Mouse (Mus musculus) midbrain, postnatal 0 days (tissue): Measurements from ENCODE around the gene Scml4. TPM values are rescaled to one million over a fixed set of nuclear protein-coding genes. Genes with fewer than 3 reads are reported as not detected.

Source experiments
- ATAC-seq: fragments of 200-750 bp; cut with Nextera tagmentation; 2 replicates; pipeline ENCODE4 v1.8.0; 2017; ENCODE audit warnings: moderate number of reproducible peaks, mild to moderate bottlenecking, moderate TSS enrichment, moderate library complexity; ENCODE audit not compliant: low FRiP score
- DNase-seq: peaks from one replicate; pipeline ENCODE4 v3.0.0-alpha.2; 2015; ENCODE audit warnings: low spot score
- H3K27ac ChIP-seq: fragments of 300-500 bp; sonication (generic); 2 replicates; pipeline ENCODE4 v1.5.1; 2014; ENCODE audit warnings: low read depth, mild to moderate bottlenecking, low read length, mixed read lengths
- H3K27me3 ChIP-seq: fragments of 300-500 bp; sonication (generic); 2 replicates; pipeline ENCODE4 v1.6.1; 2014; ENCODE audit warnings: low read length, control low read depth, mixed read lengths; ENCODE audit not compliant: insufficient read depth
- H3K36me3 ChIP-seq: fragments of 300-500 bp; sonication (generic); 2 replicates; pipeline ENCODE4 v1.6.1; 2014; ENCODE audit warnings: low read length, control low read depth, mixed read lengths; ENCODE audit not compliant: insufficient read depth
- H3K4me1 ChIP-seq: fragments of 300-500 bp; sonication (generic); 2 replicates; pipeline ENCODE4 v1.6.1; 2014; ENCODE audit warnings: mild to moderate bottlenecking, control low read depth, antibody characterized with exemption, low read length, mixed read lengths; ENCODE audit not compliant: insufficient read depth
- H3K4me2 ChIP-seq: fragments of 300-500 bp; sonication (generic); 2 replicates; pipeline ENCODE4 v1.6.1; 2014; ENCODE audit warnings: low read depth, mild to moderate bottlenecking, low read length, mixed read lengths; ENCODE audit not compliant: poor library complexity, severe bottlenecking
- H3K4me3 ChIP-seq: fragments of 300-500 bp; sonication (generic); 2 replicates; pipeline ENCODE4 v1.5.1; 2014; ENCODE audit warnings: low read depth, mild to moderate bottlenecking, low read length, moderate library complexity
- H3K9ac ChIP-seq: fragments of 300-500 bp; sonication (generic); replicated peaks from 2 replicates; pipeline ENCODE4 v1.6.1; 2014; ENCODE audit warnings: mild to moderate bottlenecking, low read length, moderate library complexity, mixed read lengths; ENCODE audit not compliant: poor library complexity, severe bottlenecking
- H3K9me3 ChIP-seq: fragments of 300-500 bp; sonication (generic); 2 replicates; pipeline ENCODE4 v1.6.1; 2016; ENCODE audit warnings: low read length, control low read depth
- CTCF ChIP-seq: IDR thresholded peaks from 2 replicates; pipeline ENCODE4 v1.5.1; 2016; ENCODE audit warnings: antibody characterized with exemption, mild to moderate bottlenecking
- whole genome bisulfite sequencing: fragments of 180-500 bp; shearing (Covaris S2); extraction: QIAGEN DNeasy Blood & Tissue Kit; methylation state at CpG from one replicate; pipeline ENCODE4 v1.1.7; 2014; 5-methylcytosine and 5-hydroxymethylcytosine counted together
- polyA plus RNA-seq: library from polyadenylated mRNA; unstranded; fragments of >200 nt; fragmentation: Nextera tagmentation; extraction: Ambion mirVana; gene quantifications from 2 replicates; pipeline ENCODE4 v1.2.1, GENCODE M21; 2015
- total RNA-seq: library from RNA; depleted of rRNA; stranded (reverse); fragments of >200 nt; gene quantifications from 2 replicates; pipeline ENCODE4 v1.2.3, GENCODE M21; 2014

Gene Scml4
- total and polyA plus RNA-seq, 2 experiments from 2014 or later, result 12.9 to 57.1 TPM

DNA sequence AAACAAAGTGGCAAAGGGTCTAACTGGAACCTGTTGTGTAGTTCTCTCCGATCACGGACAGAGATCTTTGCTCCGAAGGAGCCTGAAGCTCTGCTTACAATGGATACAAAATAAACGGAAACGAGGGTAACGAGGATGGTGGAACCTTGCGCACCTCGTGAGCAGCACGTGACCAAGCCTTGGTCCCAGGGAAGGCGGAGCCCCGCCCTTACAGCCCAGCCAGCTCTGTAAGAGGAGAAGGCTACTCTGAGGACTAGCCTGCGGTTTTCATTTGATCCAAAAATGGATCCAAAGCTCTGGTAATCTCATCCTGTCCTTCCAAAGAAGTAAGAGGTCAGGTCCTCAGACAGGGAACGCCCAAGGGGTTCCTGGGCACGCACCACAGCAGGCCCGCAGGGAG lies 128.5 kb downstream of the Scml4 start:
- Histone ChIP-seq H3K4me3 (no peak overlapping the region), H3K4me2 (no peak overlapping the region), H3K27me3 (no peaks in the 10 kb centered on the region), H3K4me1 (peaks cover 4% of the 10 kb centered on the region; the same call in 1 of the 2 replicates), H3K9ac (no peak overlapping the region), H3K27ac (no peak overlapping the region), H3K36me3 (no peaks in the 10 kb centered on the region), H3K9me3 (no peaks in the 10 kb centered on the region)
- 72% methylated on average over 15 of the region's 15 CpGs for WGBS
- DNase-seq (no peak), ATAC-seq (no peak)
- no peak for TF ChIP-seq CTCF

DNA sequence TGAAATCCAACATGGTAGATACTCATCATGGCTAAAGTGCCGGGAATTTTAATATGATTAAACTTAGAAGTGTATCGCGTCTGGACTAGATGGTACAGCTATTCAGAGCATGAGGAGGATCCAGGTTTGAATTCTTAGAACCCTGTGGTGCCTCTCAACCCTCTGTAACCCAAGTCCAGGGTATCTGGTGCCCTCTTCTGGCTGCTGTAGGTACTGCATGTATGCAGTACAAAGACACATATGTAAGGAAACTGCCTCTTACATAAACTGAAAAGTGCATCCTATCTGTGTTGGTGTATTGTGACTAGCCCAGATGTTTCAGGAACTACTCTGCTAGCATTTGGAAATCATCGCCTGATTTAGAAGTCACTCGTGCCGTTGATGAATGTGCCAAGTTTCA lies 129.7 kb downstream of the Scml4 start:
- DNase-seq, result peak; percentile 58
- WGBS, result 39% methylated on average over 6 of the region's 6 CpGs
- Histone ChIP-seq H3K27ac (no peak overlapping the region), H3K9me3 (no peaks in the 10 kb centered on the region), H3K4me2 (no peak overlapping the region), H3K4me3 (no peak overlapping the region), H3K9ac (no peak overlapping the region), H3K36me3 (no peaks in the 10 kb centered on the region), H3K4me1 (peaks cover 4% of the 10 kb centered on the region; the same call in 1 of the 2 replicates), H3K27me3 (no peaks in the 10 kb centered on the region)
- ATAC-seq, result no peak
- peak; percentile 93 for TF ChIP-seq CTCF

DNA sequence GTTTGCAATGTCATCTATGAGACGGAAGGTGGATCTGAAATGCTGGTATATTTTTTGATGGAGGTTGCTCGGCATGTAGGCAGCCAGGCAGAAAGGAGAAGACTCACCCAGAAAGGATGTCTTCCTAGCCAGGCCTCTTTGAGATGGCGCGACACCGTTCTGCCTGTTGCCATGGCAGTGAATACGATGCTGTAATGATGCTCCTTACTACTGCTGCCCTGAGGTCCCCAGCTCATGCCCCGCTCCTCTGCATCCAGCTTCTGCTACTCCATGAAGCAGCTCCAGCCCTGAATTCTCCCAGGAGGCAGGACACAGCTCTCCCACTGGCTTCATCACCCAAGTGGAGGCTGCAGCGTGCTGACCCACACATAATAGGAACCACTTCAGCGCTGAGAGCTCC lies 130.8 kb downstream of the Scml4 start:
- no peak overlapping the region for H3K4me2 ChIP-seq
- H3K27ac ChIP-seq, result no peak overlapping the region
- H3K27me3 ChIP-seq, result no peaks in the 10 kb centered on the region
- TF ChIP-seq CTCF, result no peak
- H3K36me3 ChIP-seq, result no peaks in the 10 kb centered on the region
- DNase-seq (peak; percentile 61), ATAC-seq (peak; percentile 69; the same call in 1 of the 2 replicates)
- no peaks in the 10 kb centered on the region for H3K9me3 ChIP-seq
- no peak overlapping the region for H3K4me3 ChIP-seq
- WGBS, result 37% methylated on average over 9 of the region's 9 CpGs
- peaks cover 4% of the 10 kb centered on the region; the same call in 1 of the 2 replicates for H3K4me1 ChIP-seq
- no peak overlapping the region for H3K9ac ChIP-seq

DNA sequence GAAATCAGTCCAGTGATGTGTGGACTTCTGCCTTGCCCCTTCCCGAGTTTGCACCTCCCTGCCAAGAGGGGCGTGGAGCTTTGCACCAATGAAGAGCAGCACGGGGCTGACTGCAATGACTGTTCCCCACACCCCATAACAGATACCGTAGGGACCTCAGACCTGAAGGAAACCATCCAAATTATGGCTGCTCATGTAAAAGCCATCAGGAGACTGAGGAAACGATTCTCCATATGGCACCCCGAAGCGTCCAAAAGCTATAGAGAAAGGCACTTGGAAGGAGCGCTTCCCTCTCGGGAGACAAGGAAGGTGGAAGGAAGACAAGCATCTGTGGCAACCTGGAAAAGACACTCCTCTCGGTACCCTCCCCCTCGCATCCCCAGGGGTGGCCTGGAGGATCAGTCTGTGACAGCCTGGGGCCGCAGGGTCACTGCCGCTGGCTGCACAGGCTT lies 134.2 kb downstream of the Scml4 start:
- Histone ChIP-seq H3K4me2 (peak overlapping the region; percentile 24; the same call in 1 of the 2 replicates), H3K4me1 (peaks cover 4% of the 10 kb centered on the region; the same call in 1 of the 2 replicates), H3K4me3 (no peak overlapping the region), H3K36me3 (no peaks in the 10 kb centered on the region), H3K27ac (no peak overlapping the region), H3K9ac (no peak overlapping the region), H3K27me3 (no peaks in the 10 kb centered on the region), H3K9me3 (no peaks in the 10 kb centered on the region)
- DNase-seq, result peak; percentile 35
- ATAC-seq, result no peak
- TF ChIP-seq CTCF, result no peak
- 29% methylated on average over 13 of the region's 13 CpGs for WGBS

DNA sequence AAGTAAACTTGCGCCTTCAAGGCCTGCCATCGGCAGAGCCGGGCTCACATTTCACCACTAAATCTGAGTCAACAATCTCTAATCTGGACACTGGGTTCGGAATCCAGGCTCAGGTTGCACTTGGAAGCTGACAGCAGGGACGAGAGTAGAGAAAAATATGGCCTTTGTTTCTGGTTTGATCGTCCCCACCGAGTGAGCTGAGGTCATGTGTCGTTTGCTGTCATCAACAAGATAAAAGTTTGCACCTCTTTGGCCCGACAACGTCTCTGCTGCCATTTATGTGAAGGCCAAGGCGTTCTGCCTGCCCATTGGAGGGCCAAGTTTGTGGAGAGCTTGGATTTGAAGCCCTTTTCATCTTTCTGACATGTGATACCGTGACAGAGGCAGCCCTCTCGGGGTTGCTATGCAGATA lies 135.3 kb downstream of the Scml4 start:
- no peak overlapping the region for H3K9ac ChIP-seq
- no peaks in the 10 kb centered on the region for H3K36me3 ChIP-seq
- H3K4me2 ChIP-seq, result no peak overlapping the region
- ATAC-seq, result no peak
- WGBS, result 49% methylated on average over 13 of the region's 13 CpGs
- H3K27ac ChIP-seq, result no peak overlapping the region
- TF ChIP-seq CTCF, result no peak
- H3K4me3 ChIP-seq, result no peak overlapping the region
- no peaks in the 10 kb centered on the region for H3K27me3 ChIP-seq
- H3K4me1 ChIP-seq, result peaks cover 4% of the 10 kb centered on the region; the same call in 1 of the 2 replicates
- no peaks in the 10 kb centered on the region for H3K9me3 ChIP-seq
- no peak for DNase-seq

DNA sequence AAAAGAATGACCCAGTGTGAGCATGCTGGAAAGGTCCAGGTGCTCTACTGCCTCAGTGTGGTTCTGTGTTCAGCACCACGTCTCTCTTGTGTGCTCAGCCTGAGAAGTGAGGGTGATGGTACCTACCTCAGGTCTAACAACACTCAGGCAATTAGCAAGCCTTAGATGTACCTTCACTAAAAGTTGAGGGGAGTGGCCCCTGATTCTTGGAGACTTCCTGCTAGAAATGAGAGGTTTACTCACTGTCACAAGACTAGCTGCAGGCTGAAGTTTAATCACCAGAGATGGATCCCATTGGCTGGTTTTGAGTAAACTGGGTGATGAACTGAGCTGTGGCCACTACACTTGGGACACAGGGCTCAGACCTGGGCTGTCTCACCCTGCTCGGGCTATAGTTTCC lies 137.1 kb downstream of the Scml4 start:
- no peak overlapping the region for H3K9ac ChIP-seq
- WGBS, result 86% methylated on average over 2 of the region's 2 CpGs
- H3K27me3 ChIP-seq, result no peaks in the 10 kb centered on the region
- H3K4me1 ChIP-seq, result no peaks in the 10 kb centered on the region; the same call in 1 of the 2 replicates
- no peak for ATAC-seq
- no peak for DNase-seq
- TF ChIP-seq CTCF, result no peak
- H3K4me3 ChIP-seq, result no peak overlapping the region
- no peak overlapping the region for H3K4me2 ChIP-seq
- H3K9me3 ChIP-seq, result no peaks in the 10 kb centered on the region
- no peak overlapping the region for H3K27ac ChIP-seq
- no peaks in the 10 kb centered on the region for H3K36me3 ChIP-seq
